Mouse (Mus musculus) layer of hippocampus, adult 18-20 months (tissue): ENCODE results near the gene Map3k6. TPM values are rescaled to one million over a fixed set of nuclear protein-coding genes. Genes with fewer than 3 reads are reported as not detected.

Experiments
- DNase-seq, 2 experiments: peaks; one replicate each; pipeline ENCODE4 v3.0.0; 2022; ENCODE audit warnings: low spot score in 2 of 2
- total RNA-seq, 2 experiments: library from RNA; stranded (reverse); gene quantifications; 2 replicates each; pipeline ENCODE4 v1.2.3; 2021

Gene Map3k6
- total RNA-seq, 2 experiments from 2014 or later: 5.6 to 6.9 TPM

DNA sequence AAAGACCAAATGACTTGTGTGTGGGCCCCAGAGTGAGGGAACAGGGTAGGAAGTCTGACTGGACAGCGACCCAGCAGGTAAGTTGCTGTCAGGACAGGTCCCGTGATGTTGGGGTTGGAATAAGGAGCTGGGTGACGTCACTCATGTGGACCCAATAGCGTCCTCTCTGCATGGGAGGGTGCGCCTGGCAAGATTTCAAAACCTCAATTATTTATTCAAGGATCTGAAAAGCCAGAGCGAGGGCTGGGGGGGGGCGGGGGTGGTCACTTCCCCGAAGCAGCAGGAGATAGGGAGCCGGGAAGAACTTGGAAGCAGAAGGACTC, 27.4 kb upstream of the Map3k6 start:
- DNase-seq: no peak

- no peak for DNase-seq
Measured at GRCm38 (mm10) chr4:133213661-133214060, 27.0 kb upstream of the Map3k6 start.

DNA sequence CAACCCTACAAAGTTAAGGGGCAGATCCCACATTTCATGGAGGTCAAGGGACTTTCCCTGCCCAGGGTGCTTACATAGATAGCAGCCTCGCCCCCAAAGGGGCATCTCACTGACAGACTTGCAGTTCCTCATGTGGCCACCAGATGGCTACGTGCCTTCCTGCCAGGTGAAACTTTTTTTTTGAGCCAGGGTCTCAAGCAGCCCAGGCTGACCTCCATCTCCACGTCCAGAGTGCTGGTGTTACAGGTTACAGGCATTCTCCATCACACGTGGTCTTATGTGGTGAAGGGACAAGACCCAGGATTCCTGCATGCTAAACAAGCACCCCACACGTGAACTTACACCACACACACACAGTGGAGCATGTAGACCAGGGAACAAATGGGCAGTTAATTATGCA, 23.0 kb upstream of the Map3k6 start:
- peak in 1 of 2 experiments; percentile 62 for DNase-seq

DNA sequence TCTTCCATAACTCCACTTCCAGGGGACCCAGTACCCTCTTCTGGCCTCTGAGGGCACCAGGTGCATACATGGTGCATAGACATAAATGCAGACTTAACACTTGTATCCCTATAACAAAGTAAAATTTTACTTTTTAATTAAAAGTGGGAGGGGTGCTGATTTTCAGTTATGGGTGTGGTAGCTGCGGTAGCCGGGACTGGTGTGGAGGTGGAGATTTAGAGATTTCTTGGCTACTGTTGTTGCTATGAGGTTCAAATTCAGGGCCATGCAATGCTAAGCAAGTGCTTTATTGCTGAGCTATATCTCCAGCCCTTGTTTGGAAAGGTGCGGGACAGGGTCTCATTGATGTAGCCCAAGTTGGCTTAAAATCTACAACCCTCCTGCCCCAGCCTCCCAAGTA, 21.9 kb upstream of the Map3k6 start:
- no peak for DNase-seq

GRCm38 (mm10) chr4:133220656-133221055, 20.0 kb upstream of the Map3k6 start:
- no peak for DNase-seq

DNA sequence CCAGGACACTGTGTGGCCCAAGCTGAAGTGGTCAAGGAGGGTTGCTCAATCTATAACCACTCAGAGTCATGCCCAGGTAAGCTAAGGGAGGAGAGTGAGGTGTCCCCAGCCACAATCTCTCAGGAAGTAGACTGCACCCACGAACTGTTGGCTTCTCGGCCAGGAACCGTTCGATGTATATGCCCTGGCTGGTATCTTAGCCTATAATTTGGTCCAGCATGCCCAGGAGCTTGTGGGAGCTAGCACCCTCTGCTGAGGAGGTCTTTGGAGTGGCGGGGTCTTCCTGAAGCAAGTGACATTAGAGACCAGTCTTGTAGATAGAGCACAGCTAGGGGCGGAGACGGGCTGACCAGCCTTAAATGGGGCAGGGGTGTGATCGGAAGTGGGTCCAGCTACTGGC, 18.9 kb upstream of the Map3k6 start:
- no peak for DNase-seq

DNA sequence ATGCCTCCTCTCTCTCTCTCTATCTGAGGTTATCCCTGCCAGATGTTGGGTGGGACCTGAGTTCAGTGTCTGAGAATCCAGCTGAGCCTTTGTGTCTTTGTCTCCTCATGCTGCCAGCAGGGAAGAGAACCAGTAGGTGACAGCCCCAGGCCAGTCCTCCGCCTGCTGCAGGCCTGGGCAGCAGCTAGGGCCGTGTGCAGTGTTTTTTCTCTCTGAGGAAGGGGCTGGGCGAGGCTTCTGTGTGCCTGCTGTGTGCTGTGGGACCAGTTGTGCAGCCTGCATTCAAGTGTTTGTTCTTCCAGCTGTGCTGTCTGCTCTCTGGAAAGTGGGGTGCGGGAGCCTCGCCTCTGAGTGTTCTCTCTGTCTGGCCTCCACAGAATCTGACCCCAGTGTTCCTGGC, 16.7 kb upstream of the Map3k6 start:
- DNase-seq: no peak

DNA sequence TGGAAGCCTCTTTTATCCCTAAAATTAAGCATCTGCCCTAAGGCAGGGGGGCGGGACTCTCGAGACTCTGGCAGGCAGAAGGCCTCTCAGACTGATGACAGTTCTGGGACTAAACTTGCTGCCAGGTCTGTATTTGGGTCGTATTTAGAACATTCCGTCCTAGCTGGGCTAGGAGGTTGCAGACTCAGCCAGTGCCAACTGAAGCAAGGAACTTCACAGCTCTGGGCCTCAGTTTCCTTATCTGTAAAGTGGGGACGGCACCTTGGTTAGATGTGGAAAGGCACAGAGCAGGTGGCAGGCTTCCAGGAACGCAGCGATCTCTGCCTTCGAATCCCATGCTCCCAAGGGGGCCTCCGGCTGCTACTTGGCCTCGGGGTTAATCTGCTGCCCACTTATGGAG, 14.5 kb upstream of the Map3k6 start:
- DNase-seq: no peak

DNA sequence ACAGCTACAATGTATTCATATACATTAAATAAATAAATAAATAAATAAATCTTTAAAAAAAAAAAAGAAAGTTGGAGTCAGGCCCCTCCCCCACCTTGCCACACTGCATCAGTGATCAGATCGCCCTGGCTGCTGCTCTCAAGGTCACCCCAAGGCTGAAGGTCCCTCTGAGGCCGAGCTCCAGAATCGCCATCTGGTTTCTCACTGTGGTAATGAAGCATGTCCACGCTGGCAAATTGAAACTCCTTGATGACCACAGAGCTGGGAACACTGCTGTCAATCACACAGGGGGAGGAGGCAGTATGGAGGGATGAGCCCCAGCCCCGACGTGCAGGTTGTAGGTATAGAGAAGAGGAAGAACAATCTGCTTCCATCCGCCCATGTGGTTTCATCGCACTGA, 13.0 kb upstream of the Map3k6 start:
- no peak for DNase-seq

GRCm38 (mm10) chr4:133229582-133229981, 11.0 kb upstream of the Map3k6 start:
- peak in 1 of 2 experiments; percentile 71 for DNase-seq

- DNase-seq: peak in 1 of 2 experiments; percentile 31
Measured at GRCm38 (mm10) chr4:133233285-133233976, 7.2 kb upstream of the Map3k6 start.

GRCm38 (mm10) chr4:133234771-133235170, 5.8 kb upstream of the Map3k6 start:
- no peak for DNase-seq

DNA sequence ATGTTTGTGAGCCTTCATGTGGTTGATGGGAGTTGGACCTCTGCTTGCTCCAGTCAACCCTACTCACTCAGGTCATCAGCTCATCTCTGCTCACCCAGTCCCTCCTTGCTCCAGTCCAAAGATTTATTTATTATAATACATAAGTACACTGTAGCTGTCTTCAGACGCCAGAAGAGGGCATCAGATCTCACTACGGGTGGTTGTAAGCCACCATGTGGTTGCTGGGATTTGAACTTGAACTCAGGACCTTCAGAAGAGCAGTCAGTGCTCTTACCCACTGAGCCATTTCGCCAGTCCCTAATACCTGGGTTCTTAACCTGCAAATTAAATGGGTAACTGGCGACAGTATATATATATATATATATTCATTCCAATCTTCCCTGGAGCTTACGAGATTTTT, 5.2 kb upstream of the Map3k6 start:
- no peak for DNase-seq

- no peak for DNase-seq
Measured at GRCm38 (mm10) chr4:133237911-133238310, 2.7 kb upstream of the Map3k6 start.

DNA sequence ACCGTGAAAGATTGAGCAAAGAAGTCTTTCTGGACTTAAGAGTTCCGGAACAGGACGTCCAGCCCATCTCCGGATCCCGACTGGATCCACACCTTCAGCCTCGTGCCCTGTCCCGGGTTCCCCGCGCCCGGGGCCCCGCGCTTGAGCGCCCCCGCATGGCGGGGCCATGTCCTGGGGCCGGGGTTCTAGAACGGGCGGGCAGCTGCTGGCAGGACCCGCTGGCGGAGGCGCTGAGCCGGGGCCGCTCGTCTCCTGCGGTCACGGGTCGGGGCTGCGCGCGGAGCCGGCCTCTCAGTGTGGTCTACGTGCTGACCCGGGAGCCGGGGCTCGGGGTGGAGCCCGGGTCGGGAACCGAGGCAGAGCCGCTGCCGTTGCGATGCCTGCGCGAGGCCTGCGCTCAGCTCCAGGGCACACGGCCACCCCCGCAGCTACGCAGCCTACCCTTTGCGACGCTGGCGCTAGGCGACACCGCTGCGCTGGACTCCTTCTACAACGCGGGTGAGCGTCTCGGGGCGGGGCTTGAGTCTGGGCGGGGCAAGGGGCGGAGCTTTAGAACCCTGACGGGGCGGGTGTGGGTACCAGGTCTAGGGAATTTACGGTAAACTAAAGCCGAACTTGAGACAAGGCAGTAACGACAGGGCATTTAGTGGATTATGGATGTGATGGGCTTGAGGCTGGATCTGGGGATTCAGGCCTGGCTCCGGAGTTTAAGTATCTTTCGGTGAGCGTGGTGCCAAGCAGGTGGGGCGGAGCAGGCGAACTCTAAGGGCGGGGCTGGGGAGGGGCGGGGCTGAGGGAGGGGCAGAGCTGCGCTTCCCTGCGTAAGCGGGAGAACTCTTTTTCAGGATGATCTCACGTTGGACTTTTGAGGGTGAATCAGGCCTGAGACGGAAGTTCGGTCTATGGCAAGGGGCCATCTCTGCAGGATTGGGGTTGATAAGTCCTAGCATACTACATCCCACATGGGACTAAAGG, 603 bp downstream of the Map3k6 start:
- peak; percentile 83 to 91 for DNase-seq

GRCm38 (mm10) chr4:133241910-133242309, 1.3 kb downstream of the Map3k6 start:
- DNase-seq: no peak

DNA sequence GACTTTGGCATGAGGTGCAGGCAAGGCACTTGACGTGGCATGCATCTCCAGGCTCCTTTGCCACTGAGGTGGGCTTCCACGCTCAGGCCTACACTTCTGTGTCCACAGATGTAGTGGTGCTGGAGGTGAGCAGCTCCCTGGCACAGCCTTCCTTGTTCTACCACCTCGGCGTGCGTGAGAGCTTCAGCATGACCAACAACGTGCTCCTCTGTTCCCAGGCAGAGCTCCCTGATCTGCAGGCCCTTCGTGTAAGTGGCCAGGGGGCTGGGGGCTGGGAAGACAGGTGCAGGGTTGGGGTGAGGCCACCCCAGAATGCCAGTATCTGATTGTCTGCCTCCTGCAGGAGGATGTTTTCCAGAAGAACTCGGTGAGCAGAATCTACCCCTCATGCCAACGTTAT, 2.1 kb downstream of the Map3k6 start:
- DNase-seq: no peak

DNA sequence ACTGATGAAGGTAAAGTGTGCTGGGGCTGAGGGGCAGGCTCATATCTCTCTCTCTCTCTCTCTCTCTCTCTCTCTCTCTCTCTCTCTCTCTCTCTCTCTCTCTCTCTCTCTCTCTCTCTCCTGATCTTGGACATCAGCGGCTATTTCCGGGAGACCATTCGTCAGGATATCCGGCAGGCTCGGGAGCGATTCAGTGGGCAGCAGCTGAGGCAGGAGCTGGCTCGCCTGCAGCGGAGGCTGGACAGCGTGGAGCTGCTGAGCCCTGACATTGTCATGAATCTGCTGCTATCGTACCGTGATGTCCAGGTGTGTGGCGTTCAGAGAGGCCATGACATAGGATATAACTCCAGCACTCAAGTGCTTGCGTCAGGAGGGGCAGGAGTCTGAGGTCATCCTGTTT, 2.9 kb downstream of the Map3k6 start:
- no peak for DNase-seq

DNA sequence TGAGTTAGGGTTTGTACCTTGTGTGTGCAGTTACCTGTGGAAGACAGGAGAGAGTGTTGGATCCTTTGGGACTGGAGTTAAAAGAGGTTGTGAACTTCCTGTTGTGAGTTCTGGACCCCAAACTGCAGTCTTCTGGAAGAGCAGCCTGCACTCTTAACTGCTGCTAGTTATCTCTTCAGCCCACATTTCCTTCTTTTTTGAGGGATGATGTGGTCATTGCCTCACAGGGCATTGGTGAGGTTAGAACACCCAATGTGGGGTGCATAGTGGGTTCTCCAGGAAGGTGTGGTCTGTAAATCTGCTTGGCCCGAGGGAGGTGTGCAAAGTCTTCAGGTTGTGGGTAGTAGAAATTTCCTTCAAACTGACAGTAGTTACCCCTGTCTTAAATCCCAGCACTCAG, 3.7 kb downstream of the Map3k6 start:
- DNase-seq: no peak

DNA sequence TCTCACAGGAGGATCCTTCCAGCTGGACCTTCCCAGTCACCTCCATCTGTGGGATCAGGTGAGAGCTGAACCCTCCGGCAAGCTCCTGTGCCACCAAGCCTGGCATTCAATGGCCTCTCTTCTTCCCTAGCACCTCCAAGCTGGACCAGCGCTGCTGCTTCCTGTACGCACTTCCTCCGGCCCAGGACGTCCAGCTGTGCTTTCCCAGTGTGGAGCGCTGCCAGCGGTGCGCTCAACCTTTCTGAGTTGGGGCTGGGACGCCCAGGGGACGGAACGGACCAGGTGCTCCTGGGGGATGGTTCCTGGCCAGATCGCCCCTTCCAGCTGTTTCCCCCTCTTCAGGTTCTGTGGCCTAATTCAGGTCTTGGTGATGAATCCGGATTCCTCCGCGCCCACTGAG, 6.5 kb downstream of the Map3k6 start:
- no peak for DNase-seq

- no peak for DNase-seq
Measured at GRCm38 (mm10) chr4:133247806-133248449, 7.3 kb downstream of the Map3k6 start.

DNA sequence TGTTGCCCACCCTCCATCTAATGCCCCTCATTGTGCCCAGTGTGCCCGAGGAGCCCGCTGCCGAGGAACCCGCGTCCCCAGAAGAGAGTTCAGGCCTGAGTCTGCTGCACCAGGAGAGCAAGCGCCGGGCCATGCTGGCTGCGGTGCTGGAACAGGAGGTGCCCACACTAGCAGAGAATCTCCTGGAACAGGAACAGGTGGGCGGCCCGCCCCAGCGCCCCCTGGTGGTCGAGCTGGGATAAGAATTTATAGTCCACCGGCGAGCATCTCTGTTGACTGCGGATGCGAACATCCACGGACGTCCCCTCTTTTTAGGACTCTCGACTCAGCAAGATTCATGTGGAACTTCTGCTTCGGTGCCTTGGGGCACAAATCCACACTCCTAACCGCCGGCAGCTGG, 10.0 kb downstream of the Map3k6 start:
- DNase-seq: peak; percentile 69 to 83
